Mouse (Mus musculus) thymus, adult 18-20 months (tissue): ENCODE data around the gene Zfp616.

ENCODE experiments used
- DNase-seq, 2 experiments: peaks; one replicate each; pipeline ENCODE4 v3.0.0; 2022; ENCODE audit warnings: mixed read lengths in 2 of 2

Gene Zfp616

GRCm38 (mm10) chr11:74069655-74070054 lies at the start of gene Zfp616:
TSS of gene Zfp616 (plus strand) at chr11:74069955.
- DNase-seq, result no peak

DNA sequence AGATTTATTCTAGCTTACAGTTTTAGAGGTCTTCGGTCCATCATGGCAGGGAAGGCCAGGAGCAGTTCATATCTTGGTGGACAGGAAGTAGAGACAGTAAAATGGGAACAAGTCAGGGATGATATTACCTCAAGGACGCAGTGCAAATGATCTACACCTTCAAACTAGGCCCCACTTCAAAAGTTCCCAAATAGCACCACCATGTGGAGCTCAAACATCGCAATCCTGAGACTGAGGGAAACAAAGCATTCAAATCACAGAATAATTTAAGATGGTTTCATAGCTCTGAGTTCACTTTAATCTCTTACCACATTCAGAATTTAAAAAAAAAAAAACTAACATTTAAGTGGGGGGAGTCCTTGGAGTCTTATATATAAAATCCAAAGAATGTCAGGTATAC lies 18.4 kb upstream of the Zfp616 start:
- DNase-seq, result no peak

DNA sequence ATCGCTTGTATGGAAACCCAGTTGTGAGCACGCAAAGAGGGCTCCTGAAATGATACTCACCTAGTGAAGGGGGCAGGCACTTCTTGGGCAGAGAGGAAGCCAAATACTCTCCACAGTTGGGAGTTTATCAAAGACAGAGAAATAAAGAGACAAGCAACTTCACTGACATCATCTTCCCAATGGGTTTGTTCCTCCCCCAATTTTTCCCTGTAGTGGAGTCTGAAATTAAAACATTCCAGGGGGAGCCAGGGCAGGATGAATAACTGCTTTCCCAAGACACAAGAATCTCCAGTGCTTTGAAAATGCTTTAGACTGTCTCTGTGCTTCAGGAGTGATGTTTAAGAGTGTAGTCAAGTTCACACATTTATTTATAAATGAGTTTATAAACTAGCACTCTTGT lies 13.3 kb upstream of the Zfp616 start, which contains the start of the genes Olfr139 and Olfr399:
Gene Olfr139 (minus strand): TSS at position 101 of the 400 bp plus-strand sequence.
Gene Olfr399 (minus strand): TSS at position 165 of the 400 bp plus-strand sequence.
- no peak for DNase-seq

DNA sequence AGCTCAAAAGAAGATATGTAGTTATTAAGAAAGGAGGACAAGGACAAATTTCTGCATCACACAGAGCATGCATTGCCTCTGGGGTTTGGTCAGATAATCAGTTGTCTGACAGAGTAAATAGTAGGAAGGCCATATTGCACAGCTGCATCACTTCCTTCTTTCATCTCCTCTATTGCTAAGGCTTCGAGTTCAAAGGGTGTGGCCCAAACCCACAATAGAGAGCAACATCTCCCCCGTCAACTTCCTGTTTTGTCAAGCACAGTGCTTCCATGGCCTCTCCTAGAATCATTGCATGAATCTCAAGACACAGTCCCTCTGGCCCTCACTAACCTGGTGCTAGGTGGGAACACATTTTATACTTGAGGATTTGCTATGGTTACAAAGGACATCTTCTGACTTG lies 31.0 kb downstream of the Zfp616 start:
- no peak for DNase-seq

DNA sequence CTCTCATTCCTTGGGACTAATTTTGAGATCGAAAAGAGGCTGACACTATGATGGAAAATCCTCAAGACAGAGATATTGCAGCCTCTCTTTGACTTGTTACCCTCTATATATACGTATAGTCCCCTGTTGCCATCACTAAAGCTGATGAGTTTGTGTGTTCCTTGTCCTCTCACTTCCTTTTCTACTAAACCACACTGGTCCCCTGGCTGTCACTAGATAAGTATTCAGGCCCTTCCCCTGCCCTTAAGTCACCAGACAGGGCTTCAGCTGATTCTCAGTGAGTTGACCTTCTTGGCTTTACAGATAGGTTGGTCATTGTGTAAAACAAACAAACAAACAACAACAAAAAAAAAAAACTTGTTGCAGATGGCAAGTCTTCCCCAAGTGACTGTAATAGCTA lies 31.8 kb downstream of the Zfp616 start:
- DNase-seq, result no peak

DNA sequence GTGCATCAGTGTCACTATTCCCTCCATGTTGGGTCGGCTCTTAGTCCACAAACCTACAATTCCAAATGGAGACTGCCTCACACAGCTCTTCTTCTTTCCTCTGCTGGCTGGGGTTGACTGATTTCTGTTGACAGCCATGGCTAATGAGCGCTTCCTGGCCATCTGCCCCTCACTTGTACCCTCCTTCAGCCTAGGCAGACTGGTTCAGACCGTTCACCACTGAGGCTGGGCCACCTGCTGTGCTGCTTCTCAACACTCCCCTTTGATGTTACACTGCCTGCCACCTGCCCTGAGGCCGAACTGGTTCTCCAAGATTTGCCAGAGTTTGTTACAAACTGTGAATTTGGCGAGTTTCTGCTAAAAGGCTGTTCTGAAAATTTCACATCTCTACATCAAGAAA lies 35.3 kb downstream of the Zfp616 start:
- no peak for DNase-seq

- DNase-seq, result no peak
Observed at GRCm38 (mm10) chr11:74113412-74113811, 43.7 kb downstream of the Zfp616 start, which contains the start of gene Olfr401. TSS of gene Olfr401 (plus strand) at chr11:74113712.
